Mouse (Mus musculus) CH12.LX (cell line): ENCODE measurements at regions not wholly inside any gene's neighbourhood (a gene's known extent, or its start where the extent isn't known, plus 50 kb on each side); places are given as distances from the start of the nearest gene placed in this dataset.

Experiments used
- CTCF ChIP-seq, 2 experiments: IDR thresholded peaks in 1 of 2; conservative IDR thresholded peaks in 1 of 2; 2 replicates each; pipeline ENCODE4 v1.5.1; 2011 to 2012; ENCODE audit warnings: low read depth in 2 of 2, low read length in 2 of 2, improper control_type of control experiment in 1 of 2, inconsistent platforms in 1 of 2, mild to moderate bottlenecking in 1 of 2, moderate library complexity in 1 of 2
- MAFK ChIP-seq: IDR thresholded peaks from 2 replicates; pipeline ENCODE4 v1.6.1; 2011; ENCODE audit warnings: low read length, improper control_type of control experiment; ENCODE audit not compliant: insufficient replicate concordance
- MAX ChIP-seq: IDR thresholded peaks from 2 replicates; pipeline ENCODE4 v1.6.1; 2011; ENCODE audit warnings: low read length, improper control_type of control experiment
- NRF1 ChIP-seq: IDR thresholded peaks from 2 replicates; pipeline ENCODE4 v1.6.1; 2014; ENCODE audit warnings: low read depth, mild to moderate bottlenecking, inconsistent platforms, low read length, improper control_type of control experiment, moderate library complexity
- PAX5 ChIP-seq: IDR thresholded peaks from 2 replicates; pipeline ENCODE4 v1.6.1; 2012; ENCODE audit warnings: low read length, inconsistent platforms, mixed read lengths
- POLR2A ChIP-seq: IDR thresholded peaks from 2 replicates; pipeline ENCODE4 v1.6.1; 2011; ENCODE audit warnings: low read depth, mild to moderate bottlenecking, improper control_type of control experiment, low read length
- RCOR1 ChIP-seq: conservative IDR thresholded peaks from 2 replicates; pipeline ENCODE4 v1.6.1; 2012; ENCODE audit warnings: low read depth, mild to moderate bottlenecking, inconsistent platforms, low read length, improper control_type of control experiment
- SMC3 ChIP-seq: IDR thresholded peaks from 2 replicates; pipeline ENCODE4 v1.6.1; 2011; ENCODE audit warnings: low read depth, low read length, improper control_type of control experiment
- TBP ChIP-seq: conservative IDR thresholded peaks from 2 replicates; pipeline ENCODE4 v1.6.1; 2011; ENCODE audit warnings: low read depth, low read length, improper control_type of control experiment
- UBTF ChIP-seq: IDR thresholded peaks from 2 replicates; pipeline ENCODE4 v1.6.1; 2012; ENCODE audit warnings: low read depth, mild to moderate bottlenecking, inconsistent platforms, low read length, improper control_type of control experiment, moderate library complexity
- USF2 ChIP-seq: conservative IDR thresholded peaks from 2 replicates; pipeline ENCODE4 v1.6.1; 2011; ENCODE audit warnings: low read depth, low read length, improper control_type of control experiment
- ZC3H11A ChIP-seq: IDR thresholded peaks from 2 replicates; pipeline ENCODE4 v1.6.1; 2012; ENCODE audit warnings: low read depth, mild to moderate bottlenecking, inconsistent platforms, low read length, improper control_type of control experiment

GRCm38 (mm10) chr1:42628800-42629199 is 66.8 kb upstream of the Pou3f3 start:
- TF ChIP-seq CTCF (conservative IDR thresholded peaks at IDR 0.05 in 1 of 2, IDR thresholded peaks at IDR 0.05 in 1 of 2; ENCODE audit: low read depth in 2 of 2, low read length in 2 of 2) (no peak), ZC3H11A (no peak), RCOR1 (no peak), MAX (no peak), POLR2A (no peak), USF2 (no peak), UBTF (no peak), PAX5 (no peak), NRF1 (no peak), SMC3 (no peak), MAFK (no peak), TBP (no peak)
